Mouse (Mus musculus): Measurements from ENCODE around the gene Acer3.
"Not testable (repeated sequence)": the region's sequence is repeated elsewhere in the genome, so short reads cannot be mapped to it uniquely, and the experiment has no call there.

Acer3 gene

GRCm38 (mm10) chr7:98307921-98308606 is 12.9 kb downstream of the Acer3 start:
- intact Hi-C loops (cut with DNase I) = loop anchor here (5.0 kb wide), 1 partner anchor 34 kb away; no protein-coding TSS in a partner anchor

- intact Hi-C loops (cut with DNase I) = loop anchor here (5.0 kb wide), 1 partner anchor 35 kb away; no protein-coding TSS in a partner anchor
These were observed 13.6 kb downstream of the Acer3 start for GRCm38 (mm10) chr7:98307411-98307810.

- intact Hi-C loops (cut with DNase I) = no loop called here
These were observed 28.1 kb downstream of the Acer3 start for GRCm38 (mm10) chr7:98292901-98293300.

- intact Hi-C loops (cut with DNase I) = loop anchor here (5.0 kb wide), 1 partner anchor 143 kb away; no protein-coding TSS in a partner anchor
These were observed 31.4 kb downstream of the Acer3 start for GRCm38 (mm10) chr7:98289585-98289984.

GRCm38 (mm10) chr7:98276263-98276662 is 44.7 kb downstream of the Acer3 start:
- intact Hi-C loops (cut with DNase I) = no loop called here

- intact Hi-C loops (cut with DNase I) = not testable (repeated sequence)
These were observed 52.8 kb downstream of the Acer3 start for GRCm38 (mm10) chr7:98268166-98268565.

GRCm38 (mm10) chr7:98252520-98252919 is 68.5 kb downstream of the Acer3 start:
- intact Hi-C loops (cut with DNase I) = no loop called here

- intact Hi-C loops (cut with DNase I) = no loop called here
These were observed 84.2 kb downstream of the Acer3 start for GRCm38 (mm10) chr7:98236686-98237359.

- intact Hi-C loops (cut with DNase I) = no loop called here
These were observed 97.2 kb downstream of the Acer3 start for GRCm38 (mm10) chr7:98223796-98224195.

- intact Hi-C loops (cut with DNase I) = no loop called here
These were observed 104.3 kb downstream of the Acer3 start for GRCm38 (mm10) chr7:98216713-98217112.

GRCm38 (mm10) chr7:98202946-98203345 is 118.1 kb downstream of the Acer3 start:
- intact Hi-C loops (cut with DNase I) = no loop called here

- intact Hi-C loops (cut with DNase I) = no loop called here
These were observed 119.4 kb downstream of the Acer3 start for GRCm38 (mm10) chr7:98201493-98202028.

- intact Hi-C loops (cut with DNase I) = no loop called here
These were observed 120.6 kb downstream of the Acer3 start for GRCm38 (mm10) chr7:98200396-98200795.

- intact Hi-C loops (cut with DNase I) = no loop called here
These were observed 121.6 kb downstream of the Acer3 start, which contains the start of gene B3gnt6 for GRCm38 (mm10) chr7:98199381-98199780. B3gnt6 (minus strand) TSS chr7:98199481.

GRCm38 (mm10) chr7:98195151-98195801 is 125.7 kb downstream of the Acer3 start:
- intact Hi-C loops (cut with DNase I) = no loop called here

GRCm38 (mm10) chr7:98194026-98194792 is 126.8 kb downstream of the Acer3 start:
- intact Hi-C loops (cut with DNase I) = loop anchor here (5.0 kb wide), 1 partner anchor 37 kb away; no protein-coding TSS in a partner anchor

GRCm38 (mm10) chr7:98193515-98194025 is 127.4 kb downstream of the Acer3 start:
- intact Hi-C loops (cut with DNase I) = loop anchor here (5.0 kb wide), 1 partner anchor 36 kb away; no protein-coding TSS in a partner anchor

GRCm38 (mm10) chr7:98191571-98192250 is 129.3 kb downstream of the Acer3 start:
- intact Hi-C loops (cut with DNase I) = loop anchor here (5.0 kb wide), 1 partner anchor 34 kb away; no protein-coding TSS in a partner anchor

- intact Hi-C loops (cut with DNase I) = loop anchor here (5.0 kb wide), 1 partner anchor 33 kb away; no protein-coding TSS in a partner anchor
These were observed 130.4 kb downstream of the Acer3 start for GRCm38 (mm10) chr7:98190578-98190977.

- intact Hi-C loops (cut with DNase I) = loop anchor here (5.0 kb wide), 1 partner anchor 32 kb away; no protein-coding TSS in a partner anchor
These were observed 131.3 kb downstream of the Acer3 start for GRCm38 (mm10) chr7:98189745-98190144.
